Mouse (Mus musculus) kidney, postnatal 36 days (tissue): ENCODE data around the gene Vps11.
A peak's percentile ranks its signal among the peaks of the same experiment; 100 is the strongest.
"Not testable (repeated sequence)": the region's sequence is repeated elsewhere in the genome, so short reads cannot be mapped to it uniquely, and the experiment has no call there.

Experiments
- DNase-seq, 2 experiments: peaks; one replicate each; pipeline ENCODE4 v3.0.0; 2021 to 2022; ENCODE audit warnings: mixed read lengths in 2 of 2

The Vps11 gene

GRCm38 (mm10) chr9:44334396-44335330, 26.8 kb downstream of the Vps11 start, which contains the start of gene H2afx:
Gene H2afx (plus strand): TSS chr9:44334694.
- DNase-seq = peak; percentile 97 to 100

- no peak for DNase-seq
These were observed 28.4 kb downstream of the Vps11 start for GRCm38 (mm10) chr9:44332918-44333638.

GRCm38 (mm10) chr9:44330736-44331135, 30.7 kb downstream of the Vps11 start:
- DNase-seq = no peak

GRCm38 (mm10) chr9:44327926-44328325, 33.5 kb downstream of the Vps11 start:
- DNase-seq = no peak

GRCm38 (mm10) chr9:44327064-44327711, 34.3 kb downstream of the Vps11 start:
- DNase-seq = peak in 1 of 2 experiments; percentile 57

- peak; percentile 90 to 95 for DNase-seq
These were observed 35.0 kb downstream of the Vps11 start for GRCm38 (mm10) chr9:44326371-44327063.

GRCm38 (mm10) chr9:44325768-44326370, 35.6 kb downstream of the Vps11 start, which contains the start of gene Dpagt1:
Gene Dpagt1 (plus strand): TSS chr9:44326019.
- DNase-seq = no peak

GRCm38 (mm10) chr9:44325032-44325767, 36.3 kb downstream of the Vps11 start:
- DNase-seq = not testable (repeated sequence)

- no peak for DNase-seq
These were observed 37.3 kb downstream of the Vps11 start for GRCm38 (mm10) chr9:44324147-44324546.

GRCm38 (mm10) chr9:44323656-44324055, 37.8 kb downstream of the Vps11 start:
- DNase-seq = not testable (repeated sequence)

GRCm38 (mm10) chr9:44320799-44321133, 40.7 kb downstream of the Vps11 start:
- no peak for DNase-seq

GRCm38 (mm10) chr9:44319887-44320798, 41.3 kb downstream of the Vps11 start, which contains the start of gene C2cd2l:
Gene C2cd2l (minus strand): TSS chr9:44320285.
- DNase-seq = peak; percentile 96 to 97

GRCm38 (mm10) chr9:44319105-44319886, 42.2 kb downstream of the Vps11 start:
- peak in 1 of 2 experiments; percentile 52 for DNase-seq

GRCm38 (mm10) chr9:44318826-44319095, 42.7 kb downstream of the Vps11 start:
- DNase-seq = peak; percentile 70 to 74

GRCm38 (mm10) chr9:44318076-44318825, 43.2 kb downstream of the Vps11 start:
- DNase-seq = peak; percentile 79 to 83

GRCm38 (mm10) chr9:44317452-44317851, 44.0 kb downstream of the Vps11 start:
- peak in 1 of 2 experiments; percentile 36 for DNase-seq

- no peak for DNase-seq
These were observed 46.6 kb downstream of the Vps11 start for GRCm38 (mm10) chr9:44314910-44315309.

GRCm38 (mm10) chr9:44314257-44314547, 47.3 kb downstream of the Vps11 start:
- DNase-seq = no peak
